Comparison of ENCODE assay signal across 9 mouse cellular contexts in genomic region chr11:83357421-83357820, GRCm38 (mm10). TPM values are rescaled to one million over a fixed set of nuclear protein-coding genes. Genes with fewer than 3 reads are reported as not detected.
DNase-seq lines count a peak whose midpoint lies in the region; ATAC-seq lines count a peak whose summit lies in the region.
"Had no signal": no experiment of that assay in that cellular context is flagged by ENCODE, and none has a peak within 500 bp of the region (broad histone marks: within the 10 kb centered on the region; RNA-seq: fewer than 3 reads in every experiment).

No protein-coding gene starts in this region.

- H3K4me3 ChIP-seq in heart, embryonic 10.5 days: no peak overlapping the region
- no peak overlapping the region for H3K4me3 ChIP-seq in intestine, embryonic 16.5 days (ENCODE audit: low read length)
- H3K4me3 ChIP-seq: myocyte had no signal

- no peak overlapping the region for H3K9ac ChIP-seq in intestine, embryonic 16.5 days (ENCODE audit: low read depth, low read length)

- H3K27me3 ChIP-seq in heart, embryonic 10.5 days (ENCODE audit: insufficient read depth, poor library complexity, severe bottlenecking): no peaks in the 10 kb centered on the region
- H3K27me3 ChIP-seq in intestine, embryonic 16.5 days (replicated peaks; ENCODE audit: control insufficient read depth, insufficient read depth, low read length): no peaks in the 10 kb centered on the region

- H3K27ac ChIP-seq in heart, embryonic 10.5 days: no peak overlapping the region
- H3K27ac ChIP-seq in intestine, embryonic 16.5 days (ENCODE audit: low read length): no peak overlapping the region

- ATAC-seq in intestine, embryonic 16.5 days: no peak

- 62% methylated on average over 3 of the region's 3 CpGs for WGBS in heart, embryonic 10.5 days
- WGBS in intestine, embryonic 16.5 days: 75% methylated on average over 3 of the region's 3 CpGs

- peak; percentile 12 for DNase-seq in heart, adult 8-10 months (ENCODE audit: low spot score)
- no peak for DNase-seq in heart, embryonic 10.5 days (ENCODE audit: low spot score)
- peak; percentile 46 to 62 for DNase-seq in right cerebral cortex, adult 2 months (ENCODE audit: low spot score in 2 of 2)
- DNase-seq in right cerebral cortex, postnatal 25 days: no peak
- peak; percentile 66 for DNase-seq in cerebellum, postnatal 14 days
- peak; percentile 27 to 42 for DNase-seq in left cerebral cortex, postnatal 10 days (ENCODE audit: extremely low spot score in 1 of 2, low spot score in 2 of 2)
- peak; percentile 9 for DNase-seq in thymus, postnatal 25 days

- no peak overlapping the region for H3K4me2 ChIP-seq in intestine, embryonic 16.5 days (ENCODE audit: low read depth, low read length)

- intact Hi-C loops in left cerebral cortex, postnatal 10 days (cut with DNase I): loop anchor here (2.0 kb wide), 1 partner anchor 67 kb away; no protein-coding TSS in a partner anchor

- H3K36me3 ChIP-seq in heart, embryonic 10.5 days: peaks cover 17% of the 10 kb centered on the region
- H3K36me3 ChIP-seq in intestine, embryonic 16.5 days (ENCODE audit: control insufficient read depth, insufficient read depth, low read length): peaks cover 6% of the 10 kb centered on the region; the same call in 1 of the 2 replicates

- H3K9me3 ChIP-seq in heart, embryonic 10.5 days: no peaks in the 10 kb centered on the region
- H3K9me3 ChIP-seq in intestine, embryonic 16.5 days (ENCODE audit: control insufficient read depth, low read length): no peaks in the 10 kb centered on the region

- no peaks in the 10 kb centered on the region for H3K4me1 ChIP-seq in heart, embryonic 10.5 days
- H3K4me1 ChIP-seq in intestine, embryonic 16.5 days (ENCODE audit: control insufficient read depth, insufficient read depth, low read length): no peaks in the 10 kb centered on the region

RNA-seq across cellular contexts. Expression of gene Rasl10b, which starts 51.5 kb away (rescaled TPM):
- total RNA-seq in heart, adult 8-10 months (2022): 10 to 100 TPM; 67.6 to 90.2 (median 81.9) TPM
- polyA plus RNA-seq in heart, embryonic 10.5 days (2016; fragmentation: Nextera tagmentation; extraction: Ambion mirVana): 8.1 and 11.4 TPM in 2 replicates
- total RNA-seq in left cerebral cortex, postnatal 10 days (2021): 100 to 1,000 TPM; 191 to 201 TPM
- polyA plus RNA-seq in intestine, embryonic 16.5 days (2015; fragmentation: Nextera tagmentation; extraction: Ambion mirVana): 0.39 and 0.50 TPM in 2 replicates

RNA-seq across cellular contexts. Expression of gene Pex12, which starts 55.0 kb away (rescaled TPM):
- 10 to 100 TPM in 2 of 4 experiments, 1 to 10 TPM in 2; 8.8 to 13.9 (median 9.7) TPM for total RNA-seq in heart, adult 8-10 months (2022)
- polyA plus RNA-seq in heart, embryonic 10.5 days (2016; fragmentation: Nextera tagmentation; extraction: Ambion mirVana): 9.6 and 11.9 TPM in 2 replicates
- total RNA-seq in left cerebral cortex, postnatal 10 days (2021): 10 to 100 TPM in 1 of 2 experiments, 1 to 10 TPM in 1; 7.2 to 11.8 TPM
- polyA plus RNA-seq in intestine, embryonic 16.5 days (2015; fragmentation: Nextera tagmentation; extraction: Ambion mirVana): 15.3 and 16.2 TPM in 2 replicates

RNA-seq across cellular contexts. Expression of gene Ap2b1, which starts 58.6 kb away (rescaled TPM):
- total RNA-seq in heart, adult 8-10 months (2022): 10 to 100 TPM; 34.1 to 46.5 (median 36.9) TPM
- polyA plus RNA-seq in heart, embryonic 10.5 days (2016; fragmentation: Nextera tagmentation; extraction: Ambion mirVana): 48.2 and 55.0 TPM in 2 replicates
- 100 to 1,000 TPM; 326 to 342 TPM for total RNA-seq in left cerebral cortex, postnatal 10 days (2021)
- polyA plus RNA-seq in intestine, embryonic 16.5 days (2015; fragmentation: Nextera tagmentation; extraction: Ambion mirVana): 46.3 and 49.1 TPM in 2 replicates

Comparison
In these comparisons a context has a peak if more than half of its experiments do, and no peak if none do; other contexts are left out.
1. DNase-seq: peak in heart, adult 8-10 months (single experiment), right cerebral cortex, adult 2 months (2 of 2), cerebellum, postnatal 14 days (2 of 2), left cerebral cortex, postnatal 10 days (2 of 2) and thymus, postnatal 25 days (single experiment); none in heart, embryonic 10.5 days (single experiment) and right cerebral cortex, postnatal 25 days (single experiment).
2. RNA of gene Ap2b1, which starts 58.6 kb away (total RNA-seq): 326 to 342 TPM in left cerebral cortex, postnatal 10 days; 34.1 to 46.5 TPM in heart, adult 8-10 months; every median in the first group is over 4 times any median in the second.